Mouse (Mus musculus) embryo, embryonic 9.5 days (tissue): ENCODE measurements around the gene Ccn2.
"Not testable (repeated sequence)": the region's sequence is repeated elsewhere in the genome, so short reads cannot be mapped to it uniquely, and the experiment has no call there.

Experiments used
- DNase-seq: peaks from one replicate; pipeline ENCODE4 v3.0.0-alpha.2; 2017; ENCODE audit errors: extremely low spot score

The Ccn2 gene

GRCm38 (mm10) chr10:24603035-24603434, 7.8 kb downstream of the Ccn2 start:
- no peak for DNase-seq

- DNase-seq: no peak
These were observed 8.5 kb downstream of the Ccn2 start for GRCm38 (mm10) chr10:24603727-24604126.

GRCm38 (mm10) chr10:24609146-24609545, 13.9 kb downstream of the Ccn2 start:
- no peak for DNase-seq

GRCm38 (mm10) chr10:24609766-24610165, 14.5 kb downstream of the Ccn2 start:
- no peak for DNase-seq

- no peak for DNase-seq
These were observed 19.5 kb downstream of the Ccn2 start for GRCm38 (mm10) chr10:24614726-24615125.

GRCm38 (mm10) chr10:24615799-24616198, 20.6 kb downstream of the Ccn2 start:
- DNase-seq: no peak

- DNase-seq: not testable (repeated sequence)
These were observed 21.3 kb downstream of the Ccn2 start for GRCm38 (mm10) chr10:24616572-24616971.

- DNase-seq: peak; percentile 57
These were observed 26.3 kb downstream of the Ccn2 start for GRCm38 (mm10) chr10:24621572-24621971.

- peak; percentile 61 for DNase-seq
These were observed 27.3 kb downstream of the Ccn2 start for GRCm38 (mm10) chr10:24622586-24622985.

- peak; percentile 90 for DNase-seq
These were observed 29.9 kb downstream of the Ccn2 start for GRCm38 (mm10) chr10:24625060-24625701.

- DNase-seq: no peak
These were observed 32.0 kb downstream of the Ccn2 start for GRCm38 (mm10) chr10:24627262-24627661.

GRCm38 (mm10) chr10:24628466-24628865, 33.2 kb downstream of the Ccn2 start:
- DNase-seq: no peak

GRCm38 (mm10) chr10:24629086-24629720, 34.0 kb downstream of the Ccn2 start:
- no peak for DNase-seq

GRCm38 (mm10) chr10:24630469-24631081, 35.3 kb downstream of the Ccn2 start:
- DNase-seq: peak; percentile 71

- no peak for DNase-seq
These were observed 35.9 kb downstream of the Ccn2 start for GRCm38 (mm10) chr10:24631122-24631521.

GRCm38 (mm10) chr10:24634288-24634687, 39.0 kb downstream of the Ccn2 start:
- DNase-seq: no peak

- DNase-seq: no peak
These were observed 40.1 kb downstream of the Ccn2 start for GRCm38 (mm10) chr10:24635331-24635815.

GRCm38 (mm10) chr10:24635884-24636283, 40.6 kb downstream of the Ccn2 start:
- no peak for DNase-seq

- DNase-seq: no peak
These were observed 41.7 kb downstream of the Ccn2 start for GRCm38 (mm10) chr10:24636986-24637385.

GRCm38 (mm10) chr10:24638306-24639070, 43.2 kb downstream of the Ccn2 start:
- DNase-seq: no peak

- no peak for DNase-seq
These were observed 44.4 kb downstream of the Ccn2 start for GRCm38 (mm10) chr10:24639596-24639995.

GRCm38 (mm10) chr10:24640186-24640875, 45.1 kb downstream of the Ccn2 start:
- DNase-seq: no peak
